Mouse (Mus musculus) heart, embryonic 12.5 days (tissue): ENCODE data around the gene Mto1. TPM values are rescaled to one million over a fixed set of nuclear protein-coding genes. Genes with fewer than 3 reads are reported as not detected.

Experiments used
- ATAC-seq: fragments of 200-750 bp; cut with Nextera tagmentation; 2 replicates; pipeline ENCODE4 v1.8.0; 2017; ENCODE audit warnings: moderate TSS enrichment, moderate library complexity; ENCODE audit not compliant: insufficient number of reproducible peaks, low FRiP score
- H3K27ac ChIP-seq: fragments of 300-500 bp; sonication (generic); 2 replicates; pipeline ENCODE4 v1.5.1; 2016; ENCODE audit warnings: mild to moderate bottlenecking, moderate library complexity; ENCODE audit not compliant: poor library complexity, severe bottlenecking
- H3K27me3 ChIP-seq: fragments of 300-500 bp; sonication (generic); replicated peaks from 2 replicates; pipeline ENCODE4 v1.6.1; 2016; ENCODE audit warnings: mild to moderate bottlenecking, moderate library complexity
- H3K36me3 ChIP-seq: fragments of 300-500 bp; sonication (generic); 2 replicates; pipeline ENCODE4 v1.6.1; 2016; ENCODE audit warnings: mild to moderate bottlenecking, moderate library complexity
- H3K4me1 ChIP-seq: fragments of 300-500 bp; sonication (generic); replicated peaks from 2 replicates; pipeline ENCODE4 v1.6.1; 2016; ENCODE audit warnings: mild to moderate bottlenecking
- H3K4me2 ChIP-seq: fragments of 300-500 bp; sonication (generic); 2 replicates; pipeline ENCODE4 v1.6.1; 2016; ENCODE audit warnings: mild to moderate bottlenecking, moderate library complexity
- H3K4me3 ChIP-seq: fragments of 300-500 bp; sonication (generic); 2 replicates; pipeline ENCODE4 v1.5.1; 2016; ENCODE audit warnings: mild to moderate bottlenecking
- H3K9ac ChIP-seq: fragments of 300-500 bp; sonication (generic); 2 replicates; pipeline ENCODE4 v1.6.1; 2016; ENCODE audit warnings: mild to moderate bottlenecking, moderate library complexity
- H3K9me3 ChIP-seq: fragments of 300-500 bp; sonication (generic); replicated peaks from 2 replicates; pipeline ENCODE4 v1.6.1; 2016; ENCODE audit warnings: mild to moderate bottlenecking, moderate library complexity
- WGBS: fragments of 180-500 bp; shearing (Covaris S2); methylation state at CpG from one replicate; pipeline ENCODE4 v1.1.7; 2016; 5-methylcytosine and 5-hydroxymethylcytosine counted together
- polyA plus RNA-seq: library from polyadenylated mRNA; unstranded; fragments of >200 nt; fragmentation: Nextera tagmentation; extraction: Ambion mirVana; gene quantifications from 2 replicates; pipeline ENCODE4 v1.2.1, GENCODE M21; 2016

Gene Mto1
- 26.8 and 28.8 TPM in 2 replicates for polyA plus RNA-seq

DNA sequence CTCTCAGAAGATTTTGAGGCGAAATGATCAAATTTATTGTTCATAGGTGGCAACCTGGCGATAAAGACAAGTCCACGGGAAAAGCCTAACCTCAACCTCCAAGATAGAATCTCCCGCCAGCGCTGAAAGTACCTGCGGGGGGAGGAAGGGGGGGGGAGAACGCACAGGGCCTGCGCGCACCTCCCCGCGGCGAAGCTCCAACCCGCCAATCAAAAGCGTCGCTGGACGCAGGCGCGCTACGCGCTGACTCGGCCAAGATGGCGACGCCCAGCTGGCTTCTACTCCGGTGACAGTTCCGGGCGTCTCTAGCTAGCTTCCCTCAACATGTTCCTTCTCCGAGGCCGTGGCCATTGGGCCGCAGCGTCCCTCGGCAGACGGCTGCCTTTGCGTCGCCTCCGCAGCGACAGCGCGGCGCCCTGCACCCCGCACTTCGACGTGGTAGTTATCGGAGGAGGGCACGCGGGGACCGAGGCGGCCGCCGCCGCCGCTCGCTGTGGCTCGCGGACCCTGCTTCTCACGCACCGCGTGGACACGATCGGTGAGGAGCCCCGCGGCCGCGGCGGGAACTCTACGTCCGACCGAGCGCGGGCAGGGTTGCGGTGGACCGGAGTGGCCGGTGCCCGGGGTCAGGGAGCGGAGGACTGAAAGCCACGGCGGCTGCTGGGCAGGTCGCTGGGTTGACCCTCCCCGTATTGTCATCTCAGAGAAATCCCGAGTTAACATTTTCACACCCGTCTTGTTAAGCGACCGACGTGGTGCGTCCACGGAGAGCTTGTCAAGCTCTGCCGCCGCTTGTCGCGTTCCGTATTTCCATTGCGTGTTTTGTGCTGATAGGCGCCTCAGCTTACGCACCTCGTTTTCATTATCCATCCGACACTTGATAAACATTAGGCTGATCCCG is at the start of gene Mto1, which contains the start of gene Gm17324:
Mto1 (plus strand) TSS at position 236 of the 901 bp plus-strand sequence.
Gm17324 (minus strand) TSS at position 814 of the 901 bp plus-strand sequence.
- Histone ChIP-seq H3K4me3 (peak within 1 kb of the TSS; percentile 77), H3K9me3 (no peaks in the 10 kb centered on the region), H3K4me2 (peak within 1 kb of the TSS; percentile 73), H3K36me3 (peaks cover 15% of the 10 kb centered on the region), H3K27me3 (peaks cover 25% of the 10 kb centered on the region), H3K27ac (peak within 1 kb of the TSS; percentile 89), H3K9ac (peak within 1 kb of the TSS; percentile 83), H3K4me1 (peaks cover 9% of the 10 kb centered on the region)
- peak; percentile 96 for ATAC-seq
- WGBS = under 1% methylated on average over 96 of the region's 96 CpGs

DNA sequence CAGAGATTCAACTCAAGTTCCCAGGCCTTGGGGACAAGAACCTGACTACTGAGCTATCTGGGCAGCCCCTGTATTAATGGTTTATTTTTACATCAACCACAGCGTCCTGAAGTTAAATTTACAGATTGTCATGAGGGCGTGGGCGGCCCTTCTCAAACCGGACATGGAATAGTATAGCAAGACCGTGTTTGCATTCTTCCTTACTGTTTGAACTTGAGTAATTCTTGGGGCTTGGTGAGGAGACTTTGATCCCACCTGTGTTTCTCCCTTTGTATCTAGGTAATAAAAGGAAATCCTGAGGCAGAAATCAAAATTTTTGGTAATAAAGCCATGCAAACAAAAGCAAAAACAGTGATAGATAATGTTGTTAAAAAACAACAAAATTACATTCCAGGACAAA is 47.4 kb upstream of the Mto1 start:
- Histone ChIP-seq H3K4me3 (no peak overlapping the region), H3K27ac (no peak overlapping the region), H3K27me3 (peaks cover 32% of the 10 kb centered on the region), H3K9ac (no peak overlapping the region), H3K4me1 (peaks cover 4% of the 10 kb centered on the region), H3K4me2 (no peak overlapping the region), H3K9me3 (no peaks in the 10 kb centered on the region), H3K36me3 (no peaks in the 10 kb centered on the region)
- no peak for ATAC-seq
- WGBS = 73% methylated on average over 5 of the region's 5 CpGs

GRCm38 (mm10) chr9:78401596-78401995 is 46.4 kb upstream of the Mto1 start:
- H3K4me1 ChIP-seq = no peaks in the 10 kb centered on the region
- H3K27me3 ChIP-seq = peaks cover 22% of the 10 kb centered on the region
- no peaks in the 10 kb centered on the region for H3K36me3 ChIP-seq
- ATAC-seq = no peak
- H3K4me2 ChIP-seq = no peak overlapping the region
- H3K4me3 ChIP-seq = no peak overlapping the region
- H3K27ac ChIP-seq = no peak overlapping the region
- H3K9me3 ChIP-seq = no peaks in the 10 kb centered on the region
- no peak overlapping the region for H3K9ac ChIP-seq
- 84% methylated on average over 7 of the region's 7 CpGs for WGBS

- Histone ChIP-seq H3K36me3 (no peaks in the 10 kb centered on the region), H3K9ac (peak overlapping the region; percentile 62), H3K27me3 (peaks cover 8% of the 10 kb centered on the region), H3K4me2 (peak overlapping the region; percentile 88), H3K27ac (no peak overlapping the region), H3K9me3 (no peaks in the 10 kb centered on the region), H3K4me1 (peaks cover 10% of the 10 kb centered on the region), H3K4me3 (peak overlapping the region; percentile 48)
- 11% methylated on average over 26 of the region's 27 CpGs for WGBS
- ATAC-seq = peak; percentile 33
These were observed 20.6 kb upstream of the Mto1 start for GRCm38 (mm10) chr9:78427362-78427781.

DNA sequence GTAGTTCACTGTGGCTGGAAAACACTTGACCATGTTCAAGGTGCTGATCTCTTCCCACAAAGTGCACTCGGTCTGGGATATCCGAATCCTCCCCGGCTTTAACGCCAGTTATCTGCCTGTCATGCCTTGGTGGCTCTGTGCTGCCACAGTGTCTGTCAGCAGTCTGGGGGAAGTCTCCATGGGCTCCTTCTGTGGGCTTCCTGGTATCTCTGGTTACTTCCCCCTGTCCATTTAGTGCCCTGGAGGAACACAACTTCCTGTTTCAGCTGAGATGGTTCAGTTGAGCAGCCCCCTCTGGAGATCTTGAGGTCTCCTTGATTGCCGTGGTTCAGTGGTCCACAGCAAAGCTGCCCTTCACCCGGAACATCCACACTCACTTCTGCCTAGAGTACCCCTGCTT is 19.8 kb upstream of the Mto1 start:
- H3K4me1 ChIP-seq = peaks cover 10% of the 10 kb centered on the region
- 49% methylated on average over 6 of the region's 6 CpGs for WGBS
- no peak for ATAC-seq

DNA sequence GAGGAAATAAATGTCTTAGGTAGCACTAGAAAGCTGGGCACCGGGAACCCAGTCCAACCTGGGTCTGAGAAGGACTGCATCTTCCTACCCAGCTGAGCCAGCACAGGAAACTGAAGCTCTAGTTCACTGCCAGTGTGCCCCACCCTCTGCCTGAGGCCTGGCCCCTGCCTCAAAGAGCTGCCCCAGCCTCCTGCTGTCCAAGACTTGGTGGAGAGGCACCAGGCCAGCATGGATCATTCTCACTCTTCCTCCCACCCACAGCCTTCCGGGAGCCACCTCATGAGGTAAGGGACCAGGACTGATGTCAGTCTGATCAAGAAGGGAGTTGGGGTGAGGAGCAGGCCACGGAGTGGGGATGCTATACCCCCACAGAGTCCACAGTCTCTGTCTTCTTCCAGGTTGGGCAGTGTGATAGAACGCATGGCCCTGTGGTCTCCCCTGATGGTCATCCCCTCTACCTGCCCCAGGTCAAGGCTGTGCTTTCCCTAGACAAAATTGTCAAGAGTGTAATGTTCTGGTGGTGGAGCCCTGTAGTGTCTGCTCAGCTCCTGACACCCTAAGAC is 19.1 kb upstream of the Mto1 start:
- Histone ChIP-seq H3K36me3 (no peaks in the 10 kb centered on the region), H3K9ac (no peak overlapping the region), H3K9me3 (no peaks in the 10 kb centered on the region), H3K27me3 (peaks cover 8% of the 10 kb centered on the region), H3K4me1 (peaks cover 10% of the 10 kb centered on the region), H3K27ac (no peak overlapping the region), H3K4me2 (no peak overlapping the region), H3K4me3 (no peak overlapping the region)
- 74% methylated on average over 4 of the region's 4 CpGs for WGBS
- ATAC-seq = no peak; the same call in 1 of the 2 replicates

More for the DNA sequence above, 19.8 kb upstream of the Mto1 start:
- H3K4me2 ChIP-seq = peak overlapping the region; percentile 88
- H3K27ac ChIP-seq = no peak overlapping the region
- H3K36me3 ChIP-seq = no peaks in the 10 kb centered on the region
- no peak overlapping the region for H3K4me3 ChIP-seq
- H3K27me3 ChIP-seq = peaks cover 8% of the 10 kb centered on the region
- no peak overlapping the region for H3K9ac ChIP-seq
- no peaks in the 10 kb centered on the region for H3K9me3 ChIP-seq

DNA sequence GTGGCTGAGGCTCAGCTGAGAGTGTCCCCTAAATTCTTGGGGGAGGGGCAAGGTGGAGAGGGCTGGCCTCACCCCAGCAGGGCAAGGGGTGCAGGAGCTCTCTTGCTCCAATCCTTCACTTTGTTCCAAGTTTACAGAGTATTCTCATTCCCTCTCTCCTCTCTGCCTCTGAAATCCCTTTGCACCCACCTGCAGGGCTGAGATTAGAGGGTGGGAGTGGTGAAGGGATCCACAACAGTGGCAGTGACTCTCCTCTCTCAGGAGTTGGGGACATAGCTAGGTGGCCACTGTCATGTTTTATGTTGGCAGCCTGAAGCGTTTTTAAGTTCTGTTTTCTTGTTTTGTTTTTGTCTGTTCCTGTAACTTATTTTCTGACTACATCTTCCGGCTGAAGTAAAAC is 18.5 kb upstream of the Mto1 start:
- 61% methylated on average over 2 of the region's 2 CpGs for WGBS
- H3K27me3 ChIP-seq = peaks cover 8% of the 10 kb centered on the region
- no peak overlapping the region for H3K27ac ChIP-seq
- no peak overlapping the region for H3K9ac ChIP-seq
- H3K4me3 ChIP-seq = no peak overlapping the region
- peaks cover 10% of the 10 kb centered on the region for H3K4me1 ChIP-seq
- ATAC-seq = no peak
- no peak overlapping the region for H3K4me2 ChIP-seq
- H3K9me3 ChIP-seq = no peaks in the 10 kb centered on the region
- H3K36me3 ChIP-seq = no peaks in the 10 kb centered on the region

DNA sequence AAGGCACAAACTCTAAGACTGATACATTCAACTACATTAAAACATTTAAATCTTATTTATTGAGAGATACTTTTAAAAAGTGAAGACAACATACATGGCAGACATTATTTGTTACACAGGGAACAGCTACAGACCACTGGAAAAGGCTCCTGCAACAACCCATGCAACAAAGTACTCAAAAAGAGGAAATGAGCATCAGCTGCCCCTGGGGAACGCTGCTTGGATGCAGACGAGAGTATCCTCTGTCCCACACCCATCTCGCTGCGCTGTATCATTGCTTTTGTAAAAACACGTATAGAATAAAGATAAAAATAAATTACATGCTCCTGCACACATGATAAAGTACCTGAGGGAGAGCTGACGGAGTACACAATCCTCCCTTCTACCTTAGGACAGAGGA is 17.5 kb upstream of the Mto1 start:
- Histone ChIP-seq H3K9me3 (no peaks in the 10 kb centered on the region), H3K27me3 (peaks cover 8% of the 10 kb centered on the region), H3K36me3 (no peaks in the 10 kb centered on the region), H3K4me1 (peaks cover 10% of the 10 kb centered on the region), H3K9ac (no peak overlapping the region), H3K27ac (no peak overlapping the region), H3K4me3 (no peak overlapping the region), H3K4me2 (no peak overlapping the region)
- 77% methylated on average over 6 of the region's 6 CpGs for WGBS
- no peak for ATAC-seq

DNA sequence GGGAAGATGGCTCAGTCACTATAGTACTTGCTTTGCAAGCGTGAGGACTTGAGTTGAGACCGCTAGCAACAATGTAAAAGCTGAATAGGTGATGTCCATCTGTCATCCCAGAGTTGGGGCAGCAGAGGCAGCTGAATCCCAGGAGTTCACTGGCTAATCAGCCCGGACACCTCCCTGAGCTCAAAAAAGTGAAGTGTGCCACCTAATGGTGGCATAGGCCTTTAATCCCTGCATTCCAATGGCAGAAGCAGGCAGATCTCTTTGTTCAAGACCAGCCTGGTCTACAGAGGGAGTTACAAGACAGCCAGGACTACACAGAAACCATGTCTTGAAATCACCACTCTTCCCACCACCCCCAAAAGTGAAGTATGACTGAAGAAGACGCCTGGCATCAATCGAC is 15.5 kb upstream of the Mto1 start:
- Histone ChIP-seq H3K9ac (no peak overlapping the region), H3K27me3 (peaks cover 12% of the 10 kb centered on the region), H3K9me3 (no peaks in the 10 kb centered on the region), H3K4me3 (no peak overlapping the region), H3K36me3 (no peaks in the 10 kb centered on the region), H3K27ac (no peak overlapping the region), H3K4me2 (no peak overlapping the region), H3K4me1 (peaks cover 9% of the 10 kb centered on the region)
- WGBS = 80% methylated on average over 5 of the region's 5 CpGs
- no peak for ATAC-seq

DNA sequence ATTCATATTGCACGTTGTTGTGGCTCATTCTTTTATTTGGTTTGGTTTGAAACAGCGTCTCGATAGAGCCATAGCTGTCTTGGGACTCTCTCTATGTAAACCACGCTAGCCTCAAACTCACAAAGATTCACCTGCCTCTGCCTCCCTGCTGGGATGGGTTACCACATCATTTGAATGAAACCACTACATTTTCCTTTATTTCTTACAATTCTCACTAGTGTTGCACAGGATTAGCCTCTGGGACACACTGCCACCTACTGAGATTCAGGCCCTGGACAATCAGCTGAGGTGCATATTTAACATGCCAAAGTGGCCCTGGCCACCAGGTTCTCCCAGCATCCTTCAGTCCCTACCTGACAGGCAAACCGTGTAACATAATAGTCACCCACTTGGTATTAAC is 8.6 kb upstream of the Mto1 start:
- H3K9me3 ChIP-seq = no peaks in the 10 kb centered on the region
- no peak overlapping the region for H3K4me2 ChIP-seq
- H3K36me3 ChIP-seq = no peaks in the 10 kb centered on the region
- no peak overlapping the region for H3K4me3 ChIP-seq
- ATAC-seq = no peak
- H3K4me1 ChIP-seq = peaks cover 11% of the 10 kb centered on the region; the same call in 1 of the 2 replicates
- no peak overlapping the region for H3K9ac ChIP-seq
- WGBS = 54% methylated on average over 5 of the region's 5 CpGs
- peaks cover 58% of the 10 kb centered on the region for H3K27me3 ChIP-seq
- H3K27ac ChIP-seq = no peak overlapping the region

DNA sequence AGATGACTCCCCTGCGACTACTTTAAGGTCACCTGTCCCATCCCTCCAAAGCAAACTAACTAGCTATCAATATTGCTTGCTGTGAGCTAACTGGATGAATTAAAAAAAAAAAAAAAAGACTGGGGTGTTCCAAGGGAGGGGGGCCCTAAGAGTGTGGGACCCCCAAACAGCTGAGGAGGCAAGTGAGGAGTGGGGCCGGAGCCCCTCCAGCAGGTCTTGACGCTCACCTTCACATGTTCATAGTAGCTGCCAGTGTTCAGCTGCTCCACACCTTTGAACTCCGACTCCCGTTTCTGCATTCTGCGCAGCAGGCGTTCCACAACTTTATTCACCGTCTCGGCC is 5.8 kb upstream of the Mto1 start:
- Histone ChIP-seq H3K27me3 (peaks cover 70% of the 10 kb centered on the region), H3K27ac (no peak overlapping the region)
- ATAC-seq = no peak; the same call in 1 of the 2 replicates

More for the DNA sequence above, 5.8 kb upstream of the Mto1 start:
- Histone ChIP-seq H3K4me2 (peak overlapping the region; percentile 90), H3K9me3 (no peaks in the 10 kb centered on the region), H3K4me3 (peak overlapping the region; percentile 58), H3K4me1 (peaks cover 11% of the 10 kb centered on the region; the same call in 1 of the 2 replicates), H3K9ac (peak overlapping the region; percentile 67), H3K36me3 (no peaks in the 10 kb centered on the region)
- 6% methylated on average over 9 of the region's 9 CpGs for WGBS
